Mouse (Mus musculus) forebrain, embryonic 11.5 days (tissue): Measurements from ENCODE around the gene Stxbp3. TPM values are rescaled to one million over a fixed set of nuclear protein-coding genes. Genes with fewer than 3 reads are reported as not detected.

Experiments
- ATAC-seq: fragments of 200-750 bp; cut with Nextera tagmentation; replicated peaks from 2 replicates; pipeline ENCODE4 v1.8.0; 2017; ENCODE audit warnings: moderate TSS enrichment; ENCODE audit not compliant: low FRiP score
- DNase-seq: peaks from one replicate; pipeline ENCODE4 v3.0.0-alpha.2; 2017; ENCODE audit warnings: low spot score
- H3K27ac ChIP-seq: fragments of 300-500 bp; sonication (generic); 2 replicates; pipeline ENCODE4 v1.5.1; 2014; ENCODE audit warnings: low read depth, low read length
- H3K27me3 ChIP-seq: fragments of 300-500 bp; sonication (generic); 2 replicates; pipeline ENCODE4 v1.6.1; 2014; ENCODE audit warnings: mild to moderate bottlenecking, low read length, mixed read lengths; ENCODE audit not compliant: control insufficient read depth, insufficient read depth
- H3K36me3 ChIP-seq: fragments of 300-500 bp; sonication (generic); 2 replicates; pipeline ENCODE4 v1.6.1; 2014; ENCODE audit warnings: mild to moderate bottlenecking, low read length, moderate library complexity, mixed read lengths; ENCODE audit not compliant: control insufficient read depth, insufficient read depth
- H3K4me1 ChIP-seq: fragments of 300-500 bp; sonication (generic); replicated peaks from 2 replicates; pipeline ENCODE4 v1.6.1; 2014; ENCODE audit warnings: low read length, mixed read lengths; ENCODE audit not compliant: control insufficient read depth, insufficient read depth
- H3K4me2 ChIP-seq: fragments of 300-500 bp; sonication (generic); 2 replicates; pipeline ENCODE4 v1.6.1; 2014; ENCODE audit warnings: low read depth, mild to moderate bottlenecking, low read length, moderate library complexity, mixed read lengths; ENCODE audit not compliant: severe bottlenecking
- H3K4me3 ChIP-seq: fragments of 300-500 bp; sonication (generic); 2 replicates; pipeline ENCODE4 v1.5.1; 2014; ENCODE audit warnings: low read depth, low read length
- H3K9ac ChIP-seq: fragments of 300-500 bp; sonication (generic); 2 replicates; pipeline ENCODE4 v1.6.1; 2014; ENCODE audit warnings: low read length
- H3K9me3 ChIP-seq: fragments of 300-500 bp; sonication (generic); 2 replicates; pipeline ENCODE4 v1.6.1; 2016; ENCODE audit warnings: low read length, mixed read lengths; ENCODE audit not compliant: control insufficient read depth
- WGBS: fragments of 180-500 bp; shearing (Covaris S2); extraction: QIAGEN DNeasy Blood & Tissue Kit; methylation state at CpG from one replicate; pipeline ENCODE4 v1.1.7; 2014; 5-methylcytosine and 5-hydroxymethylcytosine counted together
- polyA plus RNA-seq: library from polyadenylated mRNA; unstranded; fragments of >200 nt; fragmentation: Nextera tagmentation; extraction: Ambion mirVana; gene quantifications from 2 replicates; pipeline ENCODE4 v1.2.1, GENCODE M21; 2014

Stxbp3 gene
- polyA plus RNA-seq, 1 experiment from 2014 or later, result 22.5 TPM

DNA sequence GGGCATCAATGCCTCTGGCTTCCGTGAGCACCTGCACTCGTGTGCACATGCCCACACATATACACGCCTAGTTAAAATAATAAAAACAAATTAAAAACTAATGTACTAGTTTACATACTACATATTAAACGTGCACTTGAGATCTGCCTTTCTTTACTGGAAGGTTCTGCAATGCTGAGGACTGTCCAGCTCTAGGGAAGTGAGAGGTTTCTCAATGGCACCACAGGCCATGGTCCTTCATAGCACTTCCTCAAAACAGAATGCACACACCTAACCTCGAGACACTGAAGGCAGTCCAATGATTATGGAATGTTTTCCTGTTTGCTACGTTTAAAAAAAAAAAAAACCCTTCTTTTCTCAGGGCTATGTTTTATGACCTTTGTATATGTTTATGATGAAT is 42.6 kb downstream of the Stxbp3 start:
- H3K4me1 ChIP-seq, result no peaks in the 10 kb centered on the region
- no peak overlapping the region for H3K9ac ChIP-seq
- ATAC-seq (no peak), DNase-seq (no peak)
- no peak overlapping the region for H3K4me2 ChIP-seq
- H3K27ac ChIP-seq, result no peak overlapping the region
- no peaks in the 10 kb centered on the region for H3K9me3 ChIP-seq
- H3K4me3 ChIP-seq, result no peak overlapping the region
- no peaks in the 10 kb centered on the region; the same call in 1 of the 2 replicates for H3K36me3 ChIP-seq
- H3K27me3 ChIP-seq, result no peaks in the 10 kb centered on the region
- WGBS, result 91% methylated on average over 6 of the region's 6 CpGs

DNA sequence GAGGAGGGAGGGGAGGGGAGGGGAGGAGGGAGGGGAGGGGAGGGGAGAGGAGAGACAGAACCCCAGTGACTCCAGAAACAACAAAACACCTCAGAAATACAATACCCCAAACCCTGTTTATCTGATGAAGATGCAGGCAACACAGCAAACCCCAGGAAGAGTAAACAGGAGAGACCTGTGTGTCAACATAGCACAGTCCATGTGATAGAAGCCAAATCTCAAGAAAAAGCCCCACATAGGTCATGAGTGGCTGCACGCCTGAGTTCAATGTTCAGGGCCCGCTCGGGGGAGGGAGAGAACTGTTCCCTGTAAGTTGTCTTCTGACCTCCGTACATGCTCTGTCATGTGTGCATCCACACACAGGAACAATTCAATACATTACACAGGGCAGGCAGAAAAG is 43.9 kb downstream of the Stxbp3 start:
- Histone ChIP-seq H3K4me3 (no peak overlapping the region), H3K36me3 (no peaks in the 10 kb centered on the region; the same call in 1 of the 2 replicates), H3K9ac (no peak overlapping the region), H3K27ac (no peak overlapping the region), H3K9me3 (no peaks in the 10 kb centered on the region), H3K4me1 (no peaks in the 10 kb centered on the region), H3K27me3 (no peaks in the 10 kb centered on the region), H3K4me2 (no peak overlapping the region)
- DNase-seq, result no peak
- no peak for ATAC-seq
- WGBS, result 88% methylated on average over 4 of the region's 4 CpGs

- Histone ChIP-seq H3K27ac (no peak overlapping the region), H3K36me3 (no peaks in the 10 kb centered on the region), H3K9ac (no peak overlapping the region), H3K27me3 (no peaks in the 10 kb centered on the region), H3K4me2 (no peak overlapping the region), H3K4me1 (no peaks in the 10 kb centered on the region), H3K9me3 (no peaks in the 10 kb centered on the region), H3K4me3 (no peak overlapping the region)
- DNase-seq, result no peak
- WGBS, result 87% methylated on average over 7 of the region's 7 CpGs
- no peak for ATAC-seq
Observed at GRCm38 (mm10) chr3:108795554-108796299, 44.6 kb downstream of the Stxbp3 start.

GRCm38 (mm10) chr3:108794780-108795179 is 45.5 kb downstream of the Stxbp3 start:
- Histone ChIP-seq H3K27ac (no peak overlapping the region), H3K9ac (no peak overlapping the region), H3K4me3 (no peak overlapping the region), H3K27me3 (no peaks in the 10 kb centered on the region), H3K4me1 (no peaks in the 10 kb centered on the region), H3K9me3 (no peaks in the 10 kb centered on the region), H3K4me2 (no peak overlapping the region), H3K36me3 (no peaks in the 10 kb centered on the region)
- whole genome bisulfite sequencing, result 89% methylated on average over 9 of the region's 9 CpGs
- DNase-seq (no peak), ATAC-seq (no peak)

DNA sequence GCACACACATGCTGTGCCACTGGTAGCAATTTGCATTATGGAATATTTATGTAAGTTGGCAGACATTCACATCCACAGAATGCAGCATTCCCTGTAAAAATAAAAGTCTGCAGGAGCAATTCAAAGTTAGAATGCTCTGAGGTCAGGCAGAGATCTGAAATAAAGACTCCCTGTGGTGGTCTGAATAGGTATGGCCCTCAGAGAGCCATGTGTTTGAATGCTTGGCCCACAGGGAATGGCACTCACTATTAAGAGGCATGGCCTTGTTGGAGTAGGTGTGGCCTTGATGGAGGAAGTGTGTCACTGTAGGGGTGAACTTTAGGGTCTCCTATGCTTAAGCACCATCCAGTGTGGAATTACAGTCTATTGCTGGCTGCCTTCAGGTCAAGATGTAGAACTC is 47.9 kb downstream of the Stxbp3 start:
- H3K9ac ChIP-seq, result no peak overlapping the region
- H3K4me1 ChIP-seq, result no peaks in the 10 kb centered on the region
- H3K27me3 ChIP-seq, result no peaks in the 10 kb centered on the region
- DNase-seq (no peak), ATAC-seq (no peak)
- no peak overlapping the region for H3K27ac ChIP-seq
- H3K36me3 ChIP-seq, result no peaks in the 10 kb centered on the region
- no peak overlapping the region for H3K4me2 ChIP-seq
- H3K9me3 ChIP-seq, result no peaks in the 10 kb centered on the region
- H3K4me3 ChIP-seq, result no peak overlapping the region

- 82% methylated on average over 7 of the region's 7 CpGs for WGBS
- no peak for DNase-seq
Observed at GRCm38 (mm10) chr3:108791054-108791706, 49.1 kb downstream of the Stxbp3 start.

DNA sequence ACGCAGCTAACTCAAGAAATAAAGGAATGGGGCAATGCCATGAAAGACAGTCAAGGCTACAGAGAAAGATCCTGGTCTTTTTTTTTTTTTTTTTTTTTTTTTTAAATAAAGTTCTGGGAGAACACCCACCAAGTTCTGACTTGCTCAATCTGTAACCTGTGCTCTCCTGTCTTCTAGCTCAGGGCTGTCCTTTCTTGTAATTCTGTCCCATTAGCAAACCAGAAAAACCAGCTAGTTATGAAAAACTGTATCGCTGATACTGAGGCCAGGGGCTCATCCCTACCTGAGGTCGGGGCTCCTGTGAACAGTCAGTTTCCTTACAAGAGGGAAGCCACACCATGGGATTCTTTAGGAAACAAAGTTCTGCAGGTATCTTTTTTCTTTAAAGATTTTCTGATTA is 49.8 kb downstream of the Stxbp3 start:
- H3K4me2 ChIP-seq, result no peak overlapping the region
- no peaks in the 10 kb centered on the region; the same call in 1 of the 2 replicates for H3K9me3 ChIP-seq

More at GRCm38 (mm10) chr3:108791054-108791706, 49.1 kb downstream of the Stxbp3 start:
- Histone ChIP-seq H3K4me1 (no peaks in the 10 kb centered on the region), H3K4me2 (no peak overlapping the region), H3K27ac (no peak overlapping the region), H3K36me3 (no peaks in the 10 kb centered on the region), H3K4me3 (no peak overlapping the region), H3K27me3 (no peaks in the 10 kb centered on the region), H3K9ac (no peak overlapping the region), H3K9me3 (no peaks in the 10 kb centered on the region)
- no peak for ATAC-seq

DNA sequence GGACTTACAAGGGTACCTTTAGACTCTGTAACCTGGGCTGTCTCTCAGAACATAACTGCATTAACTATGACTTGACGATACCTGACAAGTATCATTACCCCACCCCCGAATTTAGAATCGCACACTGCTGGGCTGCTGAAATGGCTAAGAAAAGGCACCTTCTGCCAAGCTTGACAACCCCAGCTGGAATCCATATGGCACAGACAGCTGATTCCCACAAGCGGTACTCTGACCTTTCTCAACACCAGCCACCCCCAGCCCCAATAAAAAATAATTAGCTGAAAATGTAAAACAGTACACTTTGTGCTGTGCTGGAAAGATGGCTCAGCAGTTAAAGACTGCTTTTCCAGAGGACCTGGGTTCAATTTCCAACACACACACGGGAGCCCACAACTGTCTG is 51.0 kb downstream of the Stxbp3 start:
- no peak overlapping the region for H3K27ac ChIP-seq
- H3K4me2 ChIP-seq, result no peak overlapping the region
- no peaks in the 10 kb centered on the region for H3K36me3 ChIP-seq
- WGBS, result 78% methylated on average over 5 of the region's 5 CpGs
- ATAC-seq (no peak), DNase-seq (no peak)
- no peak overlapping the region for H3K4me3 ChIP-seq
- no peak overlapping the region for H3K9ac ChIP-seq
- no peaks in the 10 kb centered on the region; the same call in 1 of the 2 replicates for H3K9me3 ChIP-seq
- no peaks in the 10 kb centered on the region for H3K27me3 ChIP-seq
- H3K4me1 ChIP-seq, result no peaks in the 10 kb centered on the region

More for the DNA sequence above, 49.8 kb downstream of the Stxbp3 start:
- no peak overlapping the region for H3K9ac ChIP-seq
- 85% methylated on average over 3 of the region's 3 CpGs for WGBS
- no peaks in the 10 kb centered on the region for H3K27me3 ChIP-seq
- ATAC-seq (no peak), DNase-seq (no peak)
- H3K36me3 ChIP-seq, result no peaks in the 10 kb centered on the region
- H3K27ac ChIP-seq, result no peak overlapping the region
- H3K4me1 ChIP-seq, result no peaks in the 10 kb centered on the region
- no peak overlapping the region for H3K4me3 ChIP-seq

DNA sequence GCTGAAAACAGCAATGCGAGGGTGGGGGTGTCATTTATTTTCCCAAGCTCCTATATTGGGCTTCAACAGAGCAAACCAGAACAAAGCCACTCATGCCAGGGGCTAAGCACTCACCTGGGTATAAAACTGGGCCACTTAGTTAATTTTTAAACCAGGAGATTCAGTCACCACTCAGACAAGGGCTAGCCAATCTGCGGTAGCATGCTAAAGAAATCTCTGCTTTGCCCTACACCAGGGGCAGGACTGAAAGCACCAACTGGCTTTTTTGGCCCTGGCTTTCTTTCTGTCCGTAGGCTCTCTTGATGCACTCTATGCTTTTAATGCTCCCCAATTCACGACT is 51.9 kb downstream of the Stxbp3 start:
- no peak overlapping the region for H3K27ac ChIP-seq
- H3K36me3 ChIP-seq, result no peaks in the 10 kb centered on the region
- H3K9ac ChIP-seq, result no peak overlapping the region
- DNase-seq, result no peak
- H3K27me3 ChIP-seq, result no peaks in the 10 kb centered on the region
- H3K4me1 ChIP-seq, result no peaks in the 10 kb centered on the region
- WGBS, result 88% methylated on average over 4 of the region's 4 CpGs
- no peak overlapping the region for H3K4me3 ChIP-seq
- H3K9me3 ChIP-seq, result no peaks in the 10 kb centered on the region; the same call in 1 of the 2 replicates
- no peak overlapping the region for H3K4me2 ChIP-seq
- ATAC-seq, result no peak
